29 mouse cellular contexts compared by ENCODE assay signal in genomic region chr17:67629746-67630145, GRCm38 (mm10). TPM values are rescaled to one million over a fixed set of nuclear protein-coding genes. Genes with fewer than 3 reads are reported as not detected.
DNase-seq lines count a peak whose midpoint lies in the region; ATAC-seq and TF ChIP-seq lines count a peak whose summit lies in the region.
"Had no signal": no experiment of that assay in that cellular context is flagged by ENCODE, and none has a peak within 500 bp of the region (broad histone marks: within the 10 kb centered on the region; RNA-seq: fewer than 3 reads in every experiment).

No protein-coding gene starts in this region.

- DNase-seq in heart, adult 11 months: peak; percentile 84
- DNase-seq in heart, postnatal 25 days (ENCODE audit: low spot score): no peak
- no peak for DNase-seq in heart, postnatal 36 days
- DNase-seq in neural tube, embryonic 10.5 days (ENCODE audit: extremely low spot score, low spot score): no peak
- DNase-seq in layer of hippocampus, postnatal 14 days (ENCODE audit: low spot score in 2 of 2): no peak
- DNase-seq: cerebellum, adult 11 months; cerebellum, adult 9-10 months; cerebellum, postnatal 36 days; liver, postnatal 0 days; thymus, postnatal 14 days had no signal

- no peak for TF ChIP-seq POLR2A in olfactory bulb, adult 2 months (IDR thresholded peaks at IDR 0.05; ENCODE audit: insufficient read depth, low read depth, low read length)

- 0 out of 2 replicates have a peak overlapping the region, but pooled peaks have one; percentile 19 for H3K4me2 ChIP-seq in heart, embryonic 15.5 days
- no peak overlapping the region for H3K4me2 ChIP-seq in neural tube, embryonic 12.5 days (replicated peaks)
- H3K4me2 ChIP-seq: forebrain, embryonic 13.5 days; hindbrain, embryonic 14.5 days; liver, embryonic 12.5 days; neural tube, embryonic 13.5 days; stomach, embryonic 15.5 days had no signal

- no peak overlapping the region for H3K4me3 ChIP-seq in heart, embryonic 15.5 days
- H3K4me3 ChIP-seq in neural tube, embryonic 12.5 days: no peak overlapping the region
- no peak overlapping the region for H3K4me3 ChIP-seq in olfactory bulb, adult 2 months (ENCODE audit: insufficient read depth, low read depth, low read length)
- H3K4me3 ChIP-seq: forebrain, embryonic 13.5 days; liver, embryonic 12.5 days; neural tube, embryonic 13.5 days; stomach, embryonic 15.5 days had no signal

- H3K27me3 ChIP-seq in heart, embryonic 15.5 days: no peaks in the 10 kb centered on the region
- H3K27me3 ChIP-seq in neural tube, embryonic 12.5 days (replicated peaks): no peaks in the 10 kb centered on the region
- H3K27me3 ChIP-seq: liver, embryonic 12.5 days; neural tube, embryonic 13.5 days; stomach, embryonic 15.5 days had no signal

- 74% methylated on average over 3 of the region's 3 CpGs for WGBS in heart, embryonic 15.5 days
- 28% methylated on average over 3 of the region's 3 CpGs for WGBS in neural tube, embryonic 12.5 days
- WGBS in olfactory bulb, adult 2 months: 50% methylated on average over 3 of the region's 3 CpGs

- no peaks in the 10 kb centered on the region for H3K9me3 ChIP-seq in heart, embryonic 15.5 days (replicated peaks)
- no peaks in the 10 kb centered on the region for H3K9me3 ChIP-seq in neural tube, embryonic 12.5 days
- H3K9me3 ChIP-seq: forebrain, embryonic 13.5 days; liver, embryonic 12.5 days; neural tube, embryonic 13.5 days; stomach, embryonic 15.5 days had no signal

- H3K27ac ChIP-seq in heart, embryonic 15.5 days: no peak overlapping the region
- no peak overlapping the region for H3K27ac ChIP-seq in neural tube, embryonic 12.5 days
- 0 out of 2 replicates have a peak overlapping the region, but pooled peaks have one; percentile 37 for H3K27ac ChIP-seq in olfactory bulb, adult 2 months (ENCODE audit: insufficient read depth, low read depth, low read length)
- H3K27ac ChIP-seq: hindbrain, embryonic 14.5 days; liver, embryonic 12.5 days; macrophage; neural tube, embryonic 13.5 days; stomach, embryonic 15.5 days had no signal

- intact Hi-C loops in heart, postnatal 25 days (cut with DNase I): no loop called here
- intact Hi-C loops in heart, postnatal 36 days (cut with DNase I): no loop called here

- no peaks in the 10 kb centered on the region for H3K36me3 ChIP-seq in heart, embryonic 15.5 days
- no peaks in the 10 kb centered on the region for H3K36me3 ChIP-seq in neural tube, embryonic 12.5 days
- H3K36me3 ChIP-seq: liver, embryonic 12.5 days; neural tube, embryonic 13.5 days; stomach, embryonic 15.5 days had no signal

- ATAC-seq in heart, embryonic 15.5 days (replicated peaks; ENCODE audit: insufficient number of reproducible peaks, insufficient read depth, low FRiP score, low read depth): no peak
- ATAC-seq in neural tube, embryonic 12.5 days (ENCODE audit: low FRiP score, low read depth): peak; percentile 41; the same call in 1 of the 2 replicates
- ATAC-seq: intestine, postnatal 0 days; liver, embryonic 12.5 days; liver, postnatal 0 days; Patski had no signal

- TF ChIP-seq CTCF in olfactory bulb, adult 2 months (IDR thresholded peaks at IDR 0.05; ENCODE audit: insufficient read depth, low read depth, low read length): no peak

- peaks cover 10% of the 10 kb centered on the region for H3K4me1 ChIP-seq in heart, embryonic 15.5 days (replicated peaks)
- no peaks in the 10 kb centered on the region; the same call in 1 of the 2 replicates for H3K4me1 ChIP-seq in neural tube, embryonic 12.5 days
- peaks cover 20% of the 10 kb centered on the region for H3K4me1 ChIP-seq in olfactory bulb, adult 2 months (ENCODE audit: control insufficient read depth, insufficient read depth, low read length)
- H3K4me1 ChIP-seq: liver, embryonic 12.5 days; stomach, embryonic 15.5 days had no signal

- no peak overlapping the region for H3K9ac ChIP-seq in heart, embryonic 15.5 days
- H3K9ac ChIP-seq in neural tube, embryonic 12.5 days: no peak overlapping the region
- H3K9ac ChIP-seq: forebrain, embryonic 13.5 days; hindbrain, embryonic 14.5 days; liver, embryonic 12.5 days; liver, postnatal 0 days; neural tube, embryonic 13.5 days; stomach, embryonic 15.5 days had no signal

RNA-seq across cellular contexts. Expression of gene Lrrc30, which starts 2.8 kb away (rescaled TPM):
- under 1 TPM; 0.29 to 0.53 TPM for total RNA-seq in heart, postnatal 25 days (2021)
- not detected in 2 replicates for polyA plus RNA-seq in heart, embryonic 15.5 days (2015; fragmentation: Nextera tagmentation; extraction: Ambion mirVana)
- total RNA-seq in heart, postnatal 36 days (2021): under 1 TPM; 0.28 to 0.68 TPM
- polyA plus RNA-seq in neural tube, embryonic 12.5 days (2016; fragmentation: Nextera tagmentation; extraction: Ambion mirVana): not detected in 2 replicates
- polyA plus RNA-seq in olfactory bulb, adult 2 months (2012; ENCODE audit: insufficient read depth, insufficient read length, low replicate concordance, missing spikeins): not detected in 2 replicates
- not detected for total RNA-seq in layer of hippocampus, postnatal 14 days (2021)
- total RNA-seq: left cerebral cortex, postnatal 10 days; megakaryocyte-erythroid progenitor cell, adult 5-6 weeks; MEL had no signal
- polyA plus RNA-seq: embryonic facial prominence, embryonic 11.5 days; forebrain, embryonic 13.5 days; hindbrain, embryonic 14.5 days; intestine, postnatal 0 days; large intestine, adult 2 months; liver, embryonic 12.5 days; liver, postnatal 0 days; lung, postnatal 0 days; macrophage; midbrain, embryonic 14.5 days; neural tube, embryonic 13.5 days; Patski; stomach, embryonic 15.5 days; urinary bladder, adult 2 months had no signal
